Mouse (Mus musculus) ovary, adult 18-20 months (tissue): ENCODE data around the gene Gm9747.

Experiments
- DNase-seq: peaks from one replicate; pipeline ENCODE4 v3.0.0; 2022; ENCODE audit warnings: low spot score, mixed read lengths

The Gm9747 gene

DNA sequence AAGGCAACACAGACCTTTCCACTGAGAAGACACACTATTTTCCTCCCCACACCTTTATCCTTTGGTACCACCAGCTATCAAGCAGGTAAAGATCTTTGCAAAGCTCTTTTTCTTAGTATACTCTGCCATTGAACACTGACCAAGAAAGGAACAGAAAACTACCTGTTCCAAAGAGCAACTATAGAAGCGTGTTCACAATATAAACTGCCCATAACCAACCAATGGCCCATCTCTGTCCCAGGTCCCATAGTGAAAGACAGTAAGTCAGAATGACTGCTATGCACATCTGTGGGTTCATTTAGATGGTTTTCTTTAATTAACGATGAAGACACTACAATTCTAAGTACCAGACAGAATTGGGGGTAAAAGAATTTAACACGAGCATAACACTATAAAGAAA, at the start of gene Gm9747:
Gm9747 (plus strand) TSS at position 301 of the 400 bp plus-strand sequence.
- no peak for DNase-seq

DNA sequence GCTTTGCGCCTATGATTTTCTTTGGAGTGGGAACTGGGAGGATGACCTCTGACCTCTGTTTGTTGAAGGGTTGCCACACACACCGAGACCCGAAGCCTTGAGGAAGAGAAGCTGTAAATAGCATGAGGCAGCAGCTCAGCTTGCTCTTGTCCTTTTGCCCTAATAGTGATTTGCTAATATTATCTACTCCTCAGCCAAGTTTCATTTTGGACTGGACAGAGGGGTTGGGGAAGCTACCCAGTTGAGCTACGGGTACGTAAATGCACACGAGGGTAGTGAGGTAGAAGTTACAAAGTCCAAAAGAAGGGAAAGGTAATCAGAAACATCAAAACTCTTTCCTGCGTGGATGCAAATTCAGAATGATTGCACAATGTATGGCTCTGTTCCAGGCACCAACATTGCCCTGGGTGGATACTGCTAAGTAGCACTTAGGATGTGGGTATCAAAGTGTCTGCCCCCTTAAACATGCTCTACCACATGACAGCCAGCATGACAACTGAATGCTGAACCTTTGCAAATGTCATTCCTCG, 48.9 kb upstream of the Gm9747 start:
- DNase-seq, result no peak

DNA sequence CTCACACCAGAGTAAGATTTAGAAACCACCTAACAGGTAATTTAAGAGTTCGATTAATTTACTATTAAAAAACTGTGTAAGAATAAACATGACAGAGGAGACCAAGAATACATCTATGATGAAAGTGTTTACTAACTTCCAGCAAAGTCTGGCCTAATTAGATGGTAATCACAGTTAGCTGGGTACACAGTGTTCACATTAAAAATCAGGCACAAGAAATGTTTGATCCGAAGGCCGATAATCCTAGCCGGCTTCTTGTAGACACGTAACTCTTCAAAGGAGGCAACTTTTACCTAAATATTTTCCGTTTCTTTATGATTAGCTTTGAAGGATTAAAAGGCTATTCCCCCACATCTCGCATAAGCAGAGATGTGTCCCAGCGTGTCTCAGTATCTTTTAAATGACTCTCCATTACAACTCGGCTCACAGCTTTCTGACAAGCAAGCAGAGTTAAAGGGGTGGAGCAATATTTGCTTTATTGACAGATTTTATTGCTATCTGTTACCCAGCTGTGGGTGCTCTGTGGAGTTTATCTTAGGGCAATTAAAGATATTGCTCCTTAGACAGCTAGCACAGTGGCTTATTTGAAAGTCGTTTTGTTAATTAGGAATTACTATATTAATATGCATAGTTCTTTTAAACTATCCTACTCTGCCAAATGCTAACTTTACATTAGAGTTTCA, 44.2 kb upstream of the Gm9747 start:
- DNase-seq, result no peak

DNA sequence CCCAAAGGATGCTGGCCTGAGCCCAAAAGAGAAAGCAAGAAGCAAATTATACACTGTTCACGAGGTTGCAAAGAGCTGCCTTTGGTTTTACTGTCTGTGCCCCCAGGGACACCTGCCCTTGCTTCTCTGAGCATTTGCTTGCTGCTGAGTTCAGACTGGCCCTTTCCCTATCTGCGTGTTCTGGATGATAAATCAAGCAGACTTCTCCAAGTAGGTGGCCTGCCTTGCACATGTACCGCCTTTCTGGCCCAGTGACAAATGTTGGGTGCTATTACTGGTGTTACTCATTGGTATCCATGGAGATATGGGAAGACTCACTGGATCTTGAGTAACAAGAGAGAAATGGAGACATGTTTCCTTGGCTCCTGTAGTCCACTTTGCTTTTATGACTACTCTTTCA, 43.4 kb upstream of the Gm9747 start:
- peak; percentile 78 for DNase-seq

DNA sequence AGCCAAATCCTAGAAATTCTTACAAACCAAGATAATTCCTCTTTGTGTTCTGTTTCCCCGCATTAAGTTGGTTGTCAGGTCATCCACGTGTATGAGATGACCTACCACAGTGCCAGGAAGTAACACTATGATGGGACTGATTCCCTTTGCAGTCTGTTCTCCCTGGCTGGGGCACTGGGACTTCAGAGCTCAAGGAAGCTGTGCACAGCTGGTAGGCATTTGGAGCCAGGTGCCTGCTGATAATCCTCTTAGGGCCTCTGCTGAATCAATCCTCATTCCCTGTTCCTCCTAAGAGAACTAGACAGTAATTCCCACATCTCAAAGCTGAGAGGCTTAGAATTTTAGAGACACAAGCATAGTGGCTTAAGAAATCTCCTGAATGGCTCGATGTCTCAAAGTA, 41.3 kb upstream of the Gm9747 start:
- DNase-seq, result no peak

DNA sequence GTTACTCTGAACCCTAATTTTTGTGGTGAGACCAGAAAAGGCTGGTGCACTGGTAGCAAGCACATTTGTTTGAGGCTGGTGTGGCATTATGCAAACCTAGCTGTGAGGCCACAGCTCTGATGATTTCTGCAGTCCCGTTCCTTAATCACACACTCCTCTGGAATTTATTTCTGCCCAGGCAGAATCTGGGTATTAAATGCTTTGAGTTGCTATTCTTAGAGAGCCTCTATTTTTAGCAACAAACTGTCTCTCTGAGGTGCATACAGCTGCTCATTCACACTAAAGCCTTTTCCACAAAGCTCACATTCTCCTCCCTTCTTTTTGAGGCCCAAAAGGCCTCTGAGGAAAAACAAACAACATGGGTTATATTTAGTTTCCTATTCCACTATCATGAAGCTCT, 33.0 kb upstream of the Gm9747 start:
- DNase-seq, result no peak

DNA sequence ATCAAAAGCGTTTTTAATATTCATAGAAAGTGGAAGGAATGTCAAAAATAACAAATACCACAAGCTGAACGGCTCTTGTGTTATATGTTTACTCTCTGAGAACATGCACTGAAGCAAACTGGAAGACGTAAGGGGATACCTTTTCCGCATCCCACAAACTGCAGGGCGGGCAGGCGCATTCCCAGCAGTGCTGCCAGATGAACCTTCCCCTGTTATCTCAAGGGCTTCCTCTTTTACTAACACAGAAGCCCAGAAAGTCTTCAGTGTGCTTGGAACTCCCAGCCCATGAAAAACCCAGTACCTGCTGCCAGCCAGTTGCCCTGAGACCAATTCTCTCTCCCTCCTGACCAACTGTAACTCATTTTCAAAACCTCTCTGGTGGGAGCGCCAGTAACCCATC, 32.3 kb upstream of the Gm9747 start:
- DNase-seq, result no peak

DNA sequence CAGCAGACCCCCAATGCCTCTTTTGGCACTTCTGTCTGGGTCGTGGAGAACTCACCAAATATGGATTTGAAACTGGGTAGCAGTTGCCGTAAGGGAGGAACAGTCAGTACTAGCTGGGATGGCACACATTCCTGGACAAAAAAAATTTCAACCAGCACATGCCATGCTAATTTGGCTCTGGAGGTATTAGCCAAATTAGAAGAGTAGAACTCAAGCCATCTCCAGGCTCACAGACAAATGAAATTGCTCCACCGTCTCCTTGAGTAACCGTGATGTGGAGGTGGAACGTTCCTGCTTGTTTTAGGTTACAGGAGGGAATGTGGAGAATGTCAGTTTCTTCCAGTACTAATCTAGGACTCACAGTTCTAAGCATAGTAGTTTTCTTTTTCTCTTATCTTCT, 25.4 kb upstream of the Gm9747 start:
- DNase-seq, result no peak

DNA sequence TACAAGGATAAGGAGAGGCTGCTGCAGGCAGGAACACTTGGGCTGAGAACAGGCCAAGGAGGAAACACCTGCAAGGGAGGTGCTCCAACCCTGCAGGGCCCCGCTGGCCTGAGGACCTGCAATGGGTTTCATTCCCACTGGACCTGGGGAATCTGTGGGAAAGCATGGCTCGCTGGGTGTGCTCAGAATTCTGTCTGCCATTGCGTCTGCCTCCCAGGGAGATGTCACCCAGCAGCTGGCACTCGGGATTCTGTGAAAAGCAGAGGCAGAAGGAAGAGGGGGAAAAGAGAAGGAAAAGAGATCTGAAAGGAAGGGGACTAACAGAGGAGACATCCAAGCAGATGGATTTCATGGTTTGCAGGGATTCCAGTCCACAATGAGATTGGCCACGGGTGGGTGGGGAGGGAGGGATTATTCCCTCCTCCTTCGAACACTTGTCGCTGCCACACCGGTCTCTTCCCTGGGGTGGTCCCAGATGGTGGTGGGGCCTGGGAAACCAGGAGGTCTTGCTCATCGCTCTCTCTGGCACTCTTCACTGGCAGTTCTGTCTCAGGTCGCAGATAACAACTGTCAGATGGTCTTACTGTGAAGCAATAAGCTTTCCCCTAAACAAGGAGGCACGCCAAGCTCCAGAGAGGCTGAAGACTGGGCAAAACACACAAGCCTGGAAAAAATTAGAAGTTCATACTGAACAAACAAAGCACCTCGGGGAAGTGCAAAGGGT, 12.1 kb upstream of the Gm9747 start:
- DNase-seq, result no peak

DNA sequence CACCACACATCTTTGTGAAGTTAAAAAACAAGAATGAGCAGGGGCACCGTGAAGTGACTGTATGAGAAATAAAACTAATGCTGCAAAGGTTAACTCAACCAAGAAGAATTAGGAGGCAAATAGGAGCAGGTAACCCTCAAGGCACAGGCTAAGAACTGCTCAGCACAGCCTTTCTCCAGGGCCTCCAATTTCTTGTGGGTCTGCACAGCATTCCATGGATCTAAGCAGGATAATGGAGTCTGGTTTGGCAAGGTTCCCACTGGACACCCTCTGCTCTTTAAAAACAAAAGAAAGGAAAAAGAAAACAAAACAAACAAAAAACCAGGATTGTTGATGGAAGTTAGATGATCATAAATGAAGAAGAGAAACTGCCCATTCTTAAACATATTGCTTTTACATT, 11.4 kb upstream of the Gm9747 start:
- DNase-seq, result no peak

DNA sequence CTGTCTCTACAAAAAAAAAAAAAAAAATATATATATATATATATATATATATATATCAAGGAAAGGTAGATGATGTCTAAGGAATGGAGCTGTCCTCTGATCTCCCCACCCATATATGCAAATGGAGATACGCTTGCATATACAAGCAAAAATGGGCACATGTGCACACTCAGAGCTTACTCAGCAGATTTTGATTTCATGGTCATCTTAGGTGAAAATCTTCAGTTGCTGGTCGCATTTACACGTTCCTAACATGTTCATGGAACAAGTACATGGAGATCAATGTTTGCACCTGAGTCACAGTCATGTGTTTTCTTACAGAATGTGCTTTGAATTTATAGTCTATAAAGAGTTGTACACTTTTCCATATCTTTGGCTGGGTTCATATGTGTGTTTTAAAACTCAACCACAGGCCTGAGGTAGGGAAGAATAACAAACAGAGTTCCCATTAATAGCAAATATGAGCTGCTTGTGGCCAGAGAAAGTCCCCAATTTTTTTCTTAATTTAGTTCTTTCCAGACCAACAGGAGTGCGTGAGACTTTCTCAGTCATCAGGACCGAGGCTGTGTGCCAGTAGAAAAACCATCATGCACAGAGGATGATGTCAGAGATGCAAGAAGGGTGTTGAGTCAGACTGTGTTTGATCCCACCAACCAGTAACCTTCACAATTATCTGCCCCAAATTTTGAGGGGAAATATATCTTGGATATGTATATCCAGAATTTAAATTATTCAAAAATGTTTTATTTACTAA, 9.7 kb upstream of the Gm9747 start:
- DNase-seq, result no peak

DNA sequence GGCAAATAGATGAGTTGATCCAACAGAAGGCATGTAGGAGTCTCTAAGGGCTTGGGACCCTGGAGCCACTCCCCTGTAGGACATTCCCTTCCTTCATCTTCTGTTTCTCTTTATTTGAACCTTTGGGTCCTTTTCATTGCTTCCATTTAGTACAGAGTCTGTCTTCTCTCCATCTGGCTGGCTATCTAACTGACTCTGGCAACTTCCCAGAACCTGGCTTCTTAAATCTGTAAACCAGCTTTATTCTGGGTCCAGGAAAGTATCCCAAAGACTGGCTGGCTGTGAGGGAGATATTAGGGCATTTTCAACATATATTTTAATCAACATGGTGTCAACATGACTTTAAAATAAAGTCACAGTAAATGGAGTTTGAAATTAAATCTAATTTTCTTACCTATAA, 4.1 kb upstream of the Gm9747 start:
- DNase-seq, result no peak

DNA sequence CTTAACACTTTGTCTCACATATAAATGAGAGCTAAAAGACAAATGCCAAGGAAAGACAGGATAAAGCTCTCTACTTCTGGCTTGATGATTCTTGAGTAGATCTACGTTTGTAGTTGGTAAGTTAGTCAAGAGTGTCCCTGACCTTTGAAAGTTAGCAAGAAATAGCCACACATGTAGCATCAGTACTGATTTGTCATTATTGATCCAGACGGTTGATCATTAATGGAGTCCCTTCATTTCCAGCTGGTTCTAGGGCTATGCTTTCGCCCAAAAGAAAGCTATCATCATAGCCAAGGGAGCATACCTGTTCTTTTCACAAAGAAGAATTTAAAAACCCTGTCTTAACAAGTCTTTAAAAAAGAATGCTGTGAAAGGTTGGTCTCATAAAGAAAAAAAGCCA, 1.7 kb downstream of the Gm9747 start:
- no peak for DNase-seq

DNA sequence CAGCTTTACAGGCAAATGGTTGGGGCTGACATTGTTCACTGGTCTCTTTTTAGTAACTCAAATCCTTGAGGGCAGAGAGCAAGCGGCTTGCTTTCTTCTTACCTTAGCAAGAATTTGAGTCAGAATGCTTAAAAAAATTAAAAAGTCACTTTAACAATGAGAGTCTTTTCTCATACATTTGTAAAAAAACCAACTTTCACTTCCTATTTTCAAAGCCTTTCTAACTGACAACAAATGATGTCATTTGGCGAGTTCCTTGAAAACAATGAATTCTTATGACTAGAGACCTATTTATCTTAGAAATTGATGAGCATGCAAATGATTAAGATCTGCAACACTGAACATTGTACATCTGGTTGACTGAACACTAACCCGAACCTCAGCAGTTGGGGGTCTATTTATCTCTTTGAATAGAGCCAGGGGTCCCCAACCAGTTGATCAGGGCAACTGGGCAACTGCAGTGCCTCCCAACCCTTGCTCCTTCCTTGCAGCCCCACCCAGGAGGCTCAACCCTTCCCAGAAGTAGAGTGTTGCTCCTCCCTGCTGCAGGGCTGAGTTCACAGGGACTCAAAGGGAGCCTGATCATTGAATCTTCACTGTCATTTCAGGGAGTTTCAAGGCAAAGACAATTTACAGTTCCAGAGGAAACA, 2.7 kb downstream of the Gm9747 start:
- DNase-seq, result no peak

DNA sequence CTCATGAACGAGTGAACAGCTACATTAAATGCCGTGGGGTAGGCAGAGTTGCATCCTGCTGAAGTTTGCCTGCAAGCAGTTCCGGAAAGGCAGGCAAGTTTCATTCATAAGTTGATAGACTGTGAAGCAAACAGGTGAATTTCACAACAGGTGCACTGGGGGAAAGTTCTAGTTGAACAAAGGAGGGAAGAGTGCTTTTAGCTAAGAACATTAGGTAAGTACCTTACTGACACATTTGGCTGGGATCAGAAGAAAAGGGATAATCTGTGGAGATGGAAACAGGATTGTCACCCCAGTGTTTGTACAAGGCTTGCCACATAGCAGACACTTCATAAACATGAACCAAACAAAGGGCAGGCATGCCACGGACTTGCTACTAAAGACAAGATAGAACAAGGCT, 5.3 kb downstream of the Gm9747 start:
- no peak for DNase-seq

DNA sequence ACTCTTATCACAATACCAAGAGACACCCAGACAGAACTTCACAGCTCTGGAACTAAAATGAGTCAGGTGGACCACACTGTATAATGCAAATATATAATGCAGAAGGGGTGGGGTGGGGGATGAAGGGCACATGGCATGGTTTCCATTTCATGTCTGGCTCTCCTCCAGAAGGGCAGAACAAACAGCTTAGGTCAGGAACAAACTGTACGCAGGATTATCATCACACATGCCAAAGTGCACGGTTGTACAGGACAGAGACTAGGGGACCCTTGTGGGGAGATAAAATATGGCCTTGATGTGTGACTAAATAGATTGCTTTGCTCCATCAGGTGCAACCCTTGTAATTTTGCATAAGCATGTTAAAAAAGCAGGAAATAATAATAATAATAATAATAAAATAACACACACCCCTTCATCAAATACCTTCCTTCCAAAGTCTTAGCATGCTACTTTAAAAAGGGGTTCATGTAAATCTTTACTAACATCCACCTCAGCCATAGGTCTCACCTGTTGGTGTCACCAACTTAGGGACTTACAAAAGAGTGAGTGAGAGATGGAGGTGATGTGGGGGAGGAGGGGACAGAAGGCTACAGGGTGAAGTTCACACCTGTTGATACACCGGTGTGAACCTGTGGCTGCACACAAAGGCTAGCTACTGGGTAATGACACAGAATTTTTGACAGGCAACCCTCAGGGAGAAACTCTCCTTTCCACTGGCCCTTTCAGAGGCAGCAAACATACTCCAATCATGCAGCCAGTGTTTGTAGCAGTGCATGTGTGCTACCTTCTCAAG, 6.7 kb downstream of the Gm9747 start:
- DNase-seq, result peak; percentile 28

DNA sequence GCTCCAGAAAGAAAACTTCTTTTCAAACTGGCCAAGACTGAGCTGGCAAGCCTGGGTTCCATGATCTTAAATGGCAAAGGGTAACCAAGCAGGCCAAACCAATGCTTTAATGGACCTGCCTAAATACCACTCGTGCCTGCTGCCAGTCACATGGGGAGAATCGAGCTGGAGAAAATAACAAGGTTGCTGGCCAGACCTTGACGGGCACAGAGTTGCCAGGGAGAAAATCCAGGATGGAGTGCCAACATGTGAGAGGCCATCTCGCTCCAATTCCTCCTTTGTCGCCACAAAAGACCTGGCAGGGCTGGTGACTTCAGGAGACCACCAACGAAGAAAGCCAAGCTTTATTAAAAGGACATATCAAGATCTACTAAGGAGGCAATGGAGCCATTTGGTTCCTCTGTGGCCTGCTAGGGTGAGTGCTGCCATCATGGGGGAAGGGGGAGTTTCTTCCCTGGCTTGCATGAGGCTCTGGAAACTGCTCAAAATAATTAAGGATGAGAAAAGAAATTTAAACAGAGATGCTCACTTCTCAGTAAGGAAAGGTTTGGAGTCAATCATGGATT, 10.4 kb downstream of the Gm9747 start:
- DNase-seq, result no peak

DNA sequence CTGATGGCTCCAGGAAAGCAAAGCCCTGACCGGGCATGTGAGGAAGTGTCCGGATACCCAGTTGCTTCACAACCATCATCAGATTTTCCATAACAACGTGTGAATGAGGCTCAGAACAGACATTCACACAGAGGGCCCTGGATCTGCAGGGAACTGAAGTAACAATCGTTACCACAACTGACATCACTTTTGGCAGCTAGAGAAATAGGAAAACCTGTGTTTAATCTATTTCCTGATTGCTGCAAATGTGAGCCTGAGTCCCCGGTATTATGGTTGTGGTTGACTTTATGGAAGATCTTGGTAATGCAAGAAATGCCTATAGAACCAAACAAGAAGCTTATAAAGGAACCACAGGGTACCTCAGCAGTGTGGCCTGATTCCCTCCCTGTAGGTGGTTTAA, 12.1 kb downstream of the Gm9747 start:
- no peak for DNase-seq

DNA sequence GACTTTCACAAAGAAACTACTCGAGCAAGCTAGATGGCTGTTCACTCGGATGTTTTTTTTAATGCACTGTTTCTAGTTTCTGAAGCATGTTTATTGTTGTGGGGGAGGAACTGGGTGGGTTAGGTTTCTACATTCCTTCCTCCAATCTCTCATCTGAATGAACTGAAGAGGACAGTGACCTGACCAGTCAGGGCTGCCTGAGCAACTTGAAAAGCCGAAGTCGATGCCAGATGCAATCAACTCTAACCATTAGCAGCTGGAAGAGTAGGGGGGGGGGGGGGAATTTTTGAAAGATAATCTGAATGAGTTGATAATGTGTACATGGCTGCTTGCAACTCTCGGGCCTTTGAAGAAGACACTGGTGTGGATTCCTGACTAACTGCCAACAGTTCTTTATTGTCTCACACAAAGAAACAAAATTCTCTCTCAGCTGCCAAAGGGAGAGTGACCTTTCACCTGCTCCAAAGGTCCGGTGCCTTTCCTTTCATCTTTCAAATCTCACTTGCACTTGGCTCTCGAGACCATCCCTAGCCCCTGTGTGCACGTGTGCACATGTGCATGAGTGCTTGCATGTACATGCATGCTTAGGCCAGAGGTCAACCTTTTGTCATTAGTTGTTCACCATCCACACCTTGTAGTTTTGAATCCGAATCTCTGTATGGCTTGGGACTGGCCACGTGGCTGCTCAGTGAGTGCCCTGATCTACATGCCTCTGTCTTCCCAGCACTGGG, 14.5 kb downstream of the Gm9747 start:
- DNase-seq, result no peak

DNA sequence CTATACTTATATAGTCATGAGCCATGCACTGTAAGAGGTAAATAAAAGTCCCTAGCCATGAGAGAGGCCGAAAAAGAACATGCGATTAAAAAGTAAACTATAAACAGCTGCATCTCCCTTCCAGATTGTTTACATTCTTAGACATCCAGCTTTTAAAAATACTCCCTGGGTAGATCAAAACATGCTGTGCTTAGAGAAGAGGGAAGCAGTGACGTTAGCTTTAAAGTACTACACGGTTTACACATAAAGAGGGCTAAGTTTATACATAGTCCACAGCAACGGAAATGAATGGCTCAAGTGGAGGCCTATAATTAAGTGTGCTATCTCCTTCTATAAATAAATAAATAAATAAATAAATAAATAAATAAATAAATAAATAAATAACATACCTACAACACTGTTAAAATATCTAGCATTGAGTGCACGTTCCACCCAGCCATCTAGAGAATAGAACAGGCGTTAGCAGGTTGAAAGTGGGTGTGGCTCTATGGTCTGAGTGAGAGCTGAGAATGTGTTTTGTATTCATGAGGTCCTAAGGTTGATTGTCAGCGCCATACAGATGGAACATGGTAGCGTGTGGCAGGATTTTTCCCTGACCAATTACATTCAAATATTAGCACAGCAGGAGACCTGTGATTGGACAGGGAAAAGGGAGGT, 21.0 kb downstream of the Gm9747 start:
- no peak for DNase-seq
